Mouse (Mus musculus) kidney, embryonic 14.5 days (tissue): ENCODE measurements around the gene Hck. TPM values are rescaled to one million over a fixed set of nuclear protein-coding genes. Genes with fewer than 3 reads are reported as not detected.

Experiments
- ATAC-seq: fragments of 200-750 bp; cut with Nextera tagmentation; 2 replicates; pipeline ENCODE4 v1.8.0; 2017; ENCODE audit warnings: moderate number of reproducible peaks, mild to moderate bottlenecking, moderate TSS enrichment, moderate library complexity; ENCODE audit not compliant: low FRiP score, low TSS enrichment
- H3K27ac ChIP-seq: fragments of 300-500 bp; sonication (generic); 2 replicates; pipeline ENCODE4 v1.5.1; 2014; ENCODE audit warnings: low read depth, mild to moderate bottlenecking, low read length, moderate library complexity, mixed read lengths
- H3K27me3 ChIP-seq: fragments of 300-500 bp; sonication (generic); 2 replicates; pipeline ENCODE4 v1.6.1; 2014; ENCODE audit warnings: mild to moderate bottlenecking, low read length; ENCODE audit not compliant: control insufficient read depth, insufficient read depth
- H3K36me3 ChIP-seq: fragments of 300-500 bp; sonication (generic); 2 replicates; pipeline ENCODE4 v1.6.1; 2014; ENCODE audit warnings: low read length, mixed read lengths; ENCODE audit not compliant: control insufficient read depth, insufficient read depth
- H3K4me1 ChIP-seq: fragments of 300-500 bp; sonication (generic); 2 replicates; pipeline ENCODE4 v1.6.1; 2014; ENCODE audit warnings: low read length, mixed read lengths; ENCODE audit not compliant: control insufficient read depth, insufficient read depth
- H3K4me2 ChIP-seq: fragments of 300-500 bp; sonication (generic); replicated peaks from 2 replicates; pipeline ENCODE4 v1.6.1; 2014; ENCODE audit warnings: low read depth, mild to moderate bottlenecking, low read length
- H3K4me3 ChIP-seq: fragments of 300-500 bp; sonication (generic); 2 replicates; pipeline ENCODE4 v1.5.1; 2014; ENCODE audit warnings: mild to moderate bottlenecking, low read length
- H3K9ac ChIP-seq: fragments of 300-500 bp; sonication (generic); 2 replicates; pipeline ENCODE4 v1.6.1; 2014; ENCODE audit warnings: low read depth, mild to moderate bottlenecking, low read length, moderate library complexity
- H3K9me3 ChIP-seq: fragments of 300-500 bp; sonication (generic); 2 replicates; pipeline ENCODE4 v1.6.1; 2016; ENCODE audit warnings: low read length; ENCODE audit not compliant: control insufficient read depth
- WGBS: fragments of 180-500 bp; shearing (Covaris S2); extraction: QIAGEN DNeasy Blood & Tissue Kit; methylation state at CpG from one replicate; pipeline ENCODE4 v1.1.7; 2014; 5-methylcytosine and 5-hydroxymethylcytosine counted together
- polyA plus RNA-seq: library from polyadenylated mRNA; unstranded; fragments of >200 nt; fragmentation: Nextera tagmentation; extraction: Ambion mirVana; gene quantifications from 2 replicates; pipeline ENCODE4 v1.2.1, GENCODE M21; 2014

Hck gene
- polyA plus RNA-seq, 1 experiment from 2014 or later, result 4.8 TPM

DNA sequence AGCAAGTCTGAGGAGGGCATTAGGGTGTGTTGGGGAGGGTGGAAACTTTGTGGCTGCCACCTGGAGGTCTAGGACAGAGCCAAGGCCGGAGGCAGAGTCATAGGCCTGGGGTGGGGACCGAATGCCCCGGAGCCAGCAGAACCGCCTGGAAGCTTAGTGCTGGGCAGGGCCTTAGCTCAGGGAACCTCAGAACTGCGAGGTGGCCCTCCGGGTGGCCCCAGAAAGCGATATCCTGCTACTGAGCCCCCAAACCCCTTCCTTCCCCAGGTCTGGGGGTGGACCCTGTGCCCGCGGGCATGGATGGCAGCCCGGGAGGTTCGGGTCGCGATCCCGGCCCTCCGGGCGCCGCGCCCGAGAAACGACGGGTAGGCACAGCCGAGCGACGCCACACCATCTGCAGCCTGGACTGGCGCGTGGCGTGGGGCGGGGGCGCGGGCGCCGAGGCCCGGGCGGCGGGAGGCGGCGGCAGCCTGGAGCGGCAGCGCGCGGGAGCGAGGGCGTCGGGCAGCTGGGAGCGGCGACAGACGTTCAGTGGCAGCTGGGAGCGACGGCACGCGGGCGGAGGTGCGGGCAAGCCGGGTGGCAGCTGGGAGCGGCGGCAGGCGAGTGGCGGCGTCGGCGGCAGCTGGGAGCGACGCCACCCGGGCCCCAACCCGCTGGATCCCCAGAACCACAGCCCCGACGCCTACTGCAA, 36.6 kb upstream of the Hck start:
- Histone ChIP-seq H3K36me3 (no peaks in the 10 kb centered on the region), H3K4me2 (peak overlapping the region; percentile 59), H3K4me3 (peak overlapping the region; percentile 35), H3K9me3 (no peaks in the 10 kb centered on the region), H3K27ac (no peak overlapping the region), H3K4me1 (peaks cover 5% of the 10 kb centered on the region; the same call in 1 of the 2 replicates), H3K9ac (peak overlapping the region; percentile 59), H3K27me3 (peaks cover 55% of the 10 kb centered on the region)
- ATAC-seq, result no peak
- 11% methylated on average over 52 of the region's 67 CpGs for WGBS

DNA sequence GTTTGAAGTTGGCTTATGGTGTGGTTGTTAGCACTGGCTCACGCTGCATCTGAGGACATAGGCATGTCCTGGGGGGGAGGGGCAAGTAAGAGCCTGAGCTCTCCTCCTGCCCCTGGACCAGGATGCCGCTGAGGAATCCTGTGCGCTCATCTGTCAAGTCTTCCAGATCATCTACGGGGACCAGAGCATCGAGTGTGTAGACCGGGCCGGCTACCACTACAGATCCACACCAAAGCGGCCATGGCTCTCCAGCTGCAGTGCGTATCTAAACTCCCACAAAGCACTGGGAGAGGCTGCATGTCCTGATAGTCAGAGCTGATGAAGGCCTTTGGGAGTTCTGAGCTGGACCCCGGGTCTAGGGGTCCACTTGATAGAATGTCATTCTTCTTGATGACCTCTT, 33.6 kb upstream of the Hck start:
- 90% methylated on average over 10 of the region's 10 CpGs for WGBS
- Histone ChIP-seq H3K36me3 (no peaks in the 10 kb centered on the region), H3K27me3 (peaks cover 34% of the 10 kb centered on the region), H3K4me1 (peaks cover 5% of the 10 kb centered on the region; the same call in 1 of the 2 replicates), H3K27ac (no peak overlapping the region), H3K9ac (no peak overlapping the region), H3K4me2 (no peak overlapping the region), H3K4me3 (no peak overlapping the region), H3K9me3 (no peaks in the 10 kb centered on the region)
- ATAC-seq, result no peak

DNA sequence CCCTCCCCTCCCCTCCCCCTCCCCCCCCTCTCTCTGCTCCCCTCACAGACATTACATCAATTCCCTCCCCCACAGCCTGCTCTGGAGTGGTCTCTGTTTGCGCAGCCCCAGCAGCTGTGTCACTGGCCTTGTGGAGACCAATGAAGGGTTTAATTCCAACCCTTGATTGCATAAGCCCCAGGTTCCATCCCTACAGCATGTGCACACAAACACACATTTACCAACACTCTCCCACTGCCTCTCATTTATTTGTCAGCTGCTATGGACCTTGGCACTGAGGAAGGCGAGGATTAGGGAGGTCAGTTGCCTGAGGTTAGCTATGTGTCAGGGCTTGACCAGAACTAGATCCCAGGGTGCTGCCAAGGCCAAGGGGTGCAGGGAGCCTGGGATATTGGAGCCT, 32.3 kb upstream of the Hck start:
- WGBS, result 25% methylated on average over 2 of the region's 2 CpGs
- ATAC-seq, result peak; percentile 66; the same call in 1 of the 2 replicates

DNA sequence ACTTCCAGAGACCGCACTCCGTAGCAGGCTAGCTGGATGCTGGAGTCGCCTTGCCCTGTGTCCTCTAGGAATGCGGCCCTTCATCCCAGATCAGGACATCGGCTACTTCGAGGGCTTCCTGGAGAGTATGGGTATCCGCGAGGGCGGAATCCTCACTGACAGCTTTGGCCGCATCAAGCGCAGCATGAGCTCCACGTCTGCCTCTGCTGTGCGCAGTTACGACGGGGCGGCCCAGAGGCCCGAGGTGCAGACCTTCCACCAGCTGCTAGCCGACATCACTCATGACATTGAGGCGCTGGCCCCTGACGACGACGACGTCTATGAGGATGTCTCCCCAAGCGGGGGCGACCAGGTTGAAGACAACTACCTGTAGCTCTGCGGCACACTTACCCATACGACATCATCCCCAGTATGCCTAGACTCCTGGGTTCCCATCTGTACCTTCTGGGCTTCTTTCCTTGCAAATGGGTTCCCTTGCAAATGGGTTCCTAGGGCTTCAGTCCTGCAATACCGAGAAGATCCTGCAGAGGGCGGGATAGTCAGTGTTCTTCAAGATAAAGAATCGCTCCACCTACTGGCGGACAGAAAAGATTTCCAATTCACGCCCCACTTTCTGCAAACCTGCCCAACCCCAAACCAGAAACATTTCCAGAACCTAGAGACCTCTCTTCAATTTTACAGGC, 27.3 kb upstream of the Hck start:
- Histone ChIP-seq H3K27ac (no peak overlapping the region), H3K4me1 (peaks cover 4% of the 10 kb centered on the region; the same call in 1 of the 2 replicates), H3K4me2 (no peak overlapping the region), H3K9me3 (no peaks in the 10 kb centered on the region), H3K27me3 (no peaks in the 10 kb centered on the region), H3K4me3 (no peak overlapping the region), H3K9ac (no peak overlapping the region), H3K36me3 (no peaks in the 10 kb centered on the region)
- no peak for ATAC-seq
- WGBS, result 35% methylated on average over 32 of the region's 32 CpGs

More for the DNA sequence above, 32.3 kb upstream of the Hck start:
- peaks cover 5% of the 10 kb centered on the region; the same call in 1 of the 2 replicates for H3K4me1 ChIP-seq
- no peaks in the 10 kb centered on the region for H3K9me3 ChIP-seq
- no peaks in the 10 kb centered on the region for H3K36me3 ChIP-seq
- no peak overlapping the region for H3K9ac ChIP-seq
- H3K4me3 ChIP-seq, result no peak overlapping the region
- H3K27ac ChIP-seq, result no peak overlapping the region
- H3K4me2 ChIP-seq, result no peak overlapping the region
- H3K27me3 ChIP-seq, result peaks cover 23% of the 10 kb centered on the region

DNA sequence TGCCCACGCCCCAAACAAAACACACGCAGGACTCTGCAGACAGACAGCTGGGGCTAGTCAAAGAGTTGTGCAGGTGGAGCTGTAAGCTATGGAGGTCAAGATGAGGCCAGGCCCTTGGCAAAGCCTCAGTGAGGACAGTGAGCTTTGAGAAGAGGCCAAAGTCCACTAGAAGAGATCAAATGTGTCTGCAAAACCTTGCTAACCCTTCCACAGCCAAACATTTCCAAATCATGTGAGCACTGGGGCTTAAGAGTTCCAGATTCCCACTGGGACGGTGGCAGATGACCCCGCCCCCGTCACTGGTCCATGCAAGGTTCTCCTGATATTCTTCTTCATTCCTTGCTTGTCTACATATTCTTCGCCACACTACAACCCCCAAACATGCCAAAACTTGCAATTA, 26.4 kb upstream of the Hck start:
- H3K4me1 ChIP-seq, result no peaks in the 10 kb centered on the region
- H3K27ac ChIP-seq, result no peak overlapping the region
- H3K27me3 ChIP-seq, result no peaks in the 10 kb centered on the region
- no peak overlapping the region for H3K9ac ChIP-seq
- WGBS, result 81% methylated on average over 6 of the region's 6 CpGs
- H3K4me3 ChIP-seq, result no peak overlapping the region
- no peaks in the 10 kb centered on the region for H3K9me3 ChIP-seq
- ATAC-seq, result no peak
- no peak overlapping the region for H3K4me2 ChIP-seq
- no peaks in the 10 kb centered on the region for H3K36me3 ChIP-seq

DNA sequence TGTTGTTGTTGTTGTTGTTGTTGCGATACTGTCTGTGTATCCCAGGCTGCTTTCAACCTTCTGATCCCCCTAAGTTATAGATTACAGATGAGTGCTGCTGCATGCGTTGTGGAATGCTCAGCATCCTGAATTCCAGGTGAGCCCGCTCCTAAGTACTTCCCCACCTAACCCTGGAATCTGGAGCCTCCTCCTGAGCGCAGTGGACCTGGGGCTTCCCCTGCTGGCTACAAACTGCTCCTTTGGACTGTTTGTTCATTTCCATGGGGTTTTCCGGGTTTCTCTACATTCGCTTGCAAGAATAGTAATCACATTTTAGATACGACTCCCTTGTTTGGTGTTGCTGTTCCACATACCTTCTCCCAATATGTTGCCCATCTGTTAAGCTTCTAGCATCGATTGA, 25.0 kb upstream of the Hck start:
- no peak overlapping the region for H3K4me2 ChIP-seq
- no peaks in the 10 kb centered on the region for H3K4me1 ChIP-seq
- no peak overlapping the region for H3K4me3 ChIP-seq
- no peaks in the 10 kb centered on the region for H3K9me3 ChIP-seq
- no peak overlapping the region for H3K9ac ChIP-seq
- WGBS, result 84% methylated on average over 8 of the region's 8 CpGs
- no peak for ATAC-seq
- no peaks in the 10 kb centered on the region for H3K36me3 ChIP-seq
- H3K27ac ChIP-seq, result no peak overlapping the region
- H3K27me3 ChIP-seq, result no peaks in the 10 kb centered on the region

DNA sequence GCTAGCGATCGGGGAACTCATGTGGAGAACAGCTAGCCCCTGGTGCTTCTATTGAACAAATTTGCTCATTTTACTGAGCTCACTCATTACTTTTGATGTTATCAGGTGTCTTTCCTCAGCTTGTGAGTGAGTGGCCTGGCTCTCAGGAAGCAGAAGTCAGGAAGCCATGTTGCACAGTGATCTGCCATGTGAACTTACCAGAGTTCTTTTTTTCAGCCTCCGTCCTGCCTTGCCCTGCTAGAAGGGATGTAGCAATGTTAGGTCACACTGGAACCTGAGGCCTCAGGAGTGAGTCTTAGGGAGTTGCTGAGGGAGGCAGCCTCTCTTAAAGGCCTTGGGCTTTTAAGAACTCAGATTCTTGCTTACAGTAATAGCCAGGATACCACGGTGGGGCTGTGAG, 24.4 kb upstream of the Hck start:
- WGBS, result 78% methylated on average over 4 of the region's 4 CpGs
- no peak overlapping the region for H3K27ac ChIP-seq
- H3K4me1 ChIP-seq, result no peaks in the 10 kb centered on the region
- no peak overlapping the region for H3K9ac ChIP-seq
- H3K27me3 ChIP-seq, result no peaks in the 10 kb centered on the region
- no peaks in the 10 kb centered on the region for H3K36me3 ChIP-seq
- H3K4me2 ChIP-seq, result no peak overlapping the region
- H3K4me3 ChIP-seq, result no peak overlapping the region
- ATAC-seq, result no peak
- no peaks in the 10 kb centered on the region for H3K9me3 ChIP-seq

DNA sequence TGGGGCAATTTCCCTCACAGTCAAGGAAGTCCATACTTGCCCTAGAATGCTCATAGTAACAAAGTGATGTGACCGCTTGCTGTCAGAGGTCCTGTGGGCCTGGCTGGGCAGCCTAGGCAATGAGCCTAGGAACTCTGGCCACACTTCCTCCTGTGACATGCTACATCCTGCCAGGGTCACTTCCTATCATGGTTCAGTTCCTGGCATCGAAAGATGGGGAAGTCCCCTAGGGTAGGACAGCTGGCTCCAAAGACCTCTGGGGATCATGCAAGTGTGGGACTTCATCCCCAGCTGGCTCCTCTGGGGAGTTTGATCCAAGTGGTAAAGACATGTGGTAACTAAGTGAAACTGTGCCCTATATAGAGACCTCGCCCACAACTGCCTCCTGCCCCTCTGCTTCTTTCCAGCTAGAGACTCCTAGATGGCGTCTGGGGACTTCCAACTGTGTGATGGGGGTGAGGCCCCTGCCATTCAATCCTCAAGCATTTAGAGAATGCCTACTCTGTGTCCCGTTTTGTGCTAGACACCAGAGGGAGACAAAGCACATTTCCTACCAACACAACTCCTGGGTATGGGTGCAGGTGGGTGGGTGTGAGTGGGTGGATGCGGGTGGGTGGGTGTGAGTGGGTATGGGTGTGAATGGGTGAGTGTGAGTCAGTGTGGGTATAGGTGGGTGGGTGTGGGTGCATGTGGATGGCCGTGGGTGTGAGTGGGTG, 23.8 kb upstream of the Hck start:
- H3K36me3 ChIP-seq, result no peaks in the 10 kb centered on the region
- no peak overlapping the region for H3K4me2 ChIP-seq
- no peaks in the 10 kb centered on the region for H3K9me3 ChIP-seq
- no peak overlapping the region for H3K4me3 ChIP-seq
- WGBS, result 70% methylated on average over 7 of the region's 7 CpGs
- H3K9ac ChIP-seq, result no peak overlapping the region
- no peak for ATAC-seq
- no peak overlapping the region for H3K27ac ChIP-seq
- H3K27me3 ChIP-seq, result no peaks in the 10 kb centered on the region
- no peaks in the 10 kb centered on the region for H3K4me1 ChIP-seq

DNA sequence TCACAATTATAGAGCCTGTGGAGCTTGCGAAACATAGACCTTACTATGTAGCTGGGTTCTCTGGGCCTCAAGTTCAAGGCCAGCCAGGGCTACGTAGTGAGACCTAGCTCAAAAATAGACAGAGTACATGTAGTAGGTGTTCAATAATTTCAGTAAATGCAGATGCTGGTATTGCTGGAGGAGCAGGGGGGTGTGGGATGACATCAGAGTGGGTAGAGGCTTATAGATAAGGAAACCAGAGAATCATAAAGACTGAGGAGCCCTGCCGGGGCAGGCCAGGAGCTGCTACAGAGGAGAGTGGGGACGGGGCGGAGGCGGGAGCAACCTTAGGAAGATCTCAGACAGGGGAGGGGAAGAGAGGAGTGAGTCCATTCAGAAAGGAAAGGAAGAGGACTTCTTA, 22.7 kb upstream of the Hck start:
- Histone ChIP-seq H3K4me3 (no peak overlapping the region), H3K4me1 (no peaks in the 10 kb centered on the region), H3K36me3 (no peaks in the 10 kb centered on the region), H3K27ac (no peak overlapping the region), H3K4me2 (no peak overlapping the region), H3K27me3 (no peaks in the 10 kb centered on the region), H3K9me3 (no peaks in the 10 kb centered on the region), H3K9ac (no peak overlapping the region)
- 86% methylated on average over 6 of the region's 6 CpGs for WGBS
- ATAC-seq, result no peak
